Mouse (Mus musculus) lung, adult 10 weeks (tissue): ENCODE data around the gene Traf2. TPM values are rescaled to one million over a fixed set of nuclear protein-coding genes. Genes with fewer than 3 reads are reported as not detected.

Source experiments
- polyA plus RNA-seq: library from polyadenylated mRNA; stranded (reverse); fragments of 350-450 nt; fragmentation: Illumina TruSeq; extraction: RNeasy Lipid Tissue Mini Kit (QIAGEN cat#74804); gene quantifications from one replicate; pipeline ENCODE4 v1.2.3, GENCODE M21; 2014; ENCODE audit warnings: low read depth, low replicate concordance; ENCODE audit not compliant: insufficient read depth

The Traf2 gene
- 19.5 TPM for polyA plus RNA-seq

DNA sequence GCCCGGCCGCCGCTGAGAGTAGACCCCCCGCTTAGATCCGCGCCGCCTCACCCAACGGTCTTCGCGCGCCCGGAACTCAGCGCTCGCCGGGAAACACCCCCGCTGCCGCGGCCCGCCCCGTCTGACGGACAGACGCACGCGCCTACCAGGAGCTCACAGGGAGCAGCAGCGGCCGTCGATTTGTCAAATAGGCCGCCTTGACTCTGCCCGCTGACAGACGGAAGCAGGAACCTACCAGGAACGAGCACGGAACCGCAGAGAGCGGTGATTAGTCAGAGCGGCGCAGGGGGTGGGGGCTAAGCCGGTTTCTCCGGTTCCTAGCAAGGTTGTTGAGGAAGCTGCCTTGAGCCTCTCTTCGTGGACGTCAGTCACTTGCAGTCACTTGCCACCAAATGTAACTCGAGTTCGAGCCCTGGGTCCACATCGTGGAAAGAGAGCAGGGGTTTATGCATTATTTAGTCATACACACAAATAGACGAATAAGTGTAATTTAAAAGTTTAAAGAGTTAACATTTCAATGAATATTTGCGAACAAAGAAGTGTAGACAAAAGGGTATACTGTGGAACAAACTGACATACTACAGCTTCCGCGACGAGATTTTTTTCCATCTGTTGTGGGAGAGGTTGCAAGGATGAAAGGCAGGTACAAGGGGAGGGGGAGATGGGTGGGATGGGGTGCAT is at the start of gene Traf2:
Traf2 (minus strand) TSS at position 130 of the 681 bp plus-strand sequence.

DNA sequence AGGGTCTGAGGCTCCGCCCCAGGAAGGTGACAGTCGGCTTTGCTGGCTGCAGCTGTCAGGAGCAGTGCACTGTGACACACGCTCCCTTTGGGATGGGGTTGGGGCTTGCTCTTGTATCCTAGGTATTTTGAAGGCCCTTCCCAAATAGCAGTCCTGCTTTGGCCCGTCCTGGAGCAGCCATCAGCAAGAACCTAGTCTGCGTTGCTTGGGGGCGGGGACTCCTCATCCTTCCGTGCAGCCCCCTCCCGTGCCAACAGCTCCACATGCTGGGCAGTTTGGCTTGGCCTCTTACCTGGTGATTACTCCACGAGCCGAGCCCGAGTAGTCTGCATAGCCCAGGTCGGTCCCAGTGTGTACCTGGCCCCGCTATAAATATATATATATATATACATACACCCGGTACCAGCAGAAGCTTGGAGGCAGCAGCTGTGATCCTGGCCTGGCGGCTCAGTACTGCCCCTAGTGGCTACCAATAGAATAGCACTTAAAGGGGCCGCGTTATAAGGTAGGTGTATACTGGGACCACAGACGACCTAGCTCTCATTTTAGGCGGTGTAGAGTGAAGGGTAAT is 34.6 kb upstream of the Traf2 start, which contains the start of gene Ajm1:
Ajm1 (minus strand) TSS at position 464 of the 571 bp plus-strand sequence.

DNA sequence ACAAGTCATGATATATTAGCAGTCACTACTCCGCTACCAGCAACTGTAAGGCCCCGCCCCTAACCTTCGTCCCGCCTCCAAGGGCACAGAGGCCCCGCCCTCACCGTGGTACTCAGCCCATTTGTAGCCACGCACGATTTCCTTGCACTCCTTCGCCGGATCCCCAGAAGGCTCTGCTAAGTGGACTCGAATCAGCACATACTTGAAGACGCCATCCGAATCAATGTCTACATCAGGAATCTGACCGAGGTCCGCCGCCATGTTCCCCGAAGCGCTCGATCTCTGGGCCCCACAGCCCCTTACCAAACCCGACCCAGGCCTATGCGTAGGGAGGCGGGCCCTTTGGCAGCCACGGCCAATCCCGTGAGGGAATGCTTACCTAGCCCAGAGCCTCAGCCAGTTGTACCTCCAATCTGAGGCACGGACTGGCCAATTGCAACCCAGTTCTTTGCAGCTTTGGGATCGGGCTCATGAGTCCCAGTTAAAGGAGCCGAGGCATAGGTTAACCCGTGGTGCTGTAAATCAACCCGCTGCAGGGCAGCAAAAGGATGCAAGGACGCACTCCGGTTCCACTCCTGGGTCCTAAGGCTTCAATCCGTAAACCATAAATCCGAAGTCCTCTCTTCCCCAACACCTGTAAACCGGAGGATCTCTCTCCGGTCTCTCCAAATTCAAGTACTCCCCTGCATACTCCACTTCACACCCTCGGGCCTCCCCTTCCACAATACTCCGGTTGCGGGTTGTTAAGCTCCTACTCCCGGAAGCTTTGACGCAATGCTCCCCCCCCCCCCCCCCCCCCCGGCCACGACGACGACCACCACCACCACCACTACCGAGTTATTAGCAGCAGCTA is 28.1 kb upstream of the Traf2 start, which contains the start of the genes Mamdc4 and Phpt1:
Mamdc4 (minus strand) TSS at position 267 of the 853 bp plus-strand sequence.
Phpt1 (minus strand) TSS at position 646 of the 853 bp plus-strand sequence.

DNA sequence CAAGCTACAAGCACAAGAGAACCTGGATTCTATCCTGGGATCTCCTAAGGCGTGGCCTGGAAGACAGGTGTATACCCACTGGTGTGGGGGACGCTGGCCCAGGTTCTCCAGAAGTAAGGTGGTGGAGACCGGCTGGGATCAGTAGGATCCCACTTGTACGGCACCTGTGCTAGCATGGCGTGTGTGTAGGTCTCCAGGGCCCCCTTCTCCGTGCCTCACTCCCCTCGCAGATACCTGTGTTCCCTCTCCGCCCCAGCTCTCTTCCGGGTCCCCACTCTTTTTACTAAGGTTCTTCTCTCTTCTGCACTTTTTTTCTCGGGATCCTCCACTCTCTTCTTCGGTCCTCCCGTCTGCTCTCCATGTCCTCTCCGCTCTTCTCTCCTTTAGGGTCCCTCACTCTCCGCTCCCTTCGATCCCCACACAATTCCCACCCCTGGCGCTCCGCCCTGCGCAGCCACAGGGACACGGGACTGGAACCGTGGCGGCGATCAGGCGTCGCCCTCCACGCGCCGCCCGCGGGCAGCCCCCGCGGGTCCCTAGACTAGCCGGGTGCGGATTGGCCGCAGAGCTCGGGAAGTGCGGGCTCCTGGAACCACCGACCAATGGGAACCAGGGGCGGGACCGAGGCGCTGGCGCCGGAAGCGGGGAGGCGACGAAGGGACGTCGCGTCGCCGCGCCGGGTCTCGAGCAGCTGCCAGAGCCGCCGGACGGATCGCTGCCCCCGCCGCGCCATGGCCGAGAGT is 10.7 kb upstream of the Traf2 start, which contains the start of gene Edf1:
Edf1 (plus strand) TSS at position 627 of the 743 bp plus-strand sequence.

DNA sequence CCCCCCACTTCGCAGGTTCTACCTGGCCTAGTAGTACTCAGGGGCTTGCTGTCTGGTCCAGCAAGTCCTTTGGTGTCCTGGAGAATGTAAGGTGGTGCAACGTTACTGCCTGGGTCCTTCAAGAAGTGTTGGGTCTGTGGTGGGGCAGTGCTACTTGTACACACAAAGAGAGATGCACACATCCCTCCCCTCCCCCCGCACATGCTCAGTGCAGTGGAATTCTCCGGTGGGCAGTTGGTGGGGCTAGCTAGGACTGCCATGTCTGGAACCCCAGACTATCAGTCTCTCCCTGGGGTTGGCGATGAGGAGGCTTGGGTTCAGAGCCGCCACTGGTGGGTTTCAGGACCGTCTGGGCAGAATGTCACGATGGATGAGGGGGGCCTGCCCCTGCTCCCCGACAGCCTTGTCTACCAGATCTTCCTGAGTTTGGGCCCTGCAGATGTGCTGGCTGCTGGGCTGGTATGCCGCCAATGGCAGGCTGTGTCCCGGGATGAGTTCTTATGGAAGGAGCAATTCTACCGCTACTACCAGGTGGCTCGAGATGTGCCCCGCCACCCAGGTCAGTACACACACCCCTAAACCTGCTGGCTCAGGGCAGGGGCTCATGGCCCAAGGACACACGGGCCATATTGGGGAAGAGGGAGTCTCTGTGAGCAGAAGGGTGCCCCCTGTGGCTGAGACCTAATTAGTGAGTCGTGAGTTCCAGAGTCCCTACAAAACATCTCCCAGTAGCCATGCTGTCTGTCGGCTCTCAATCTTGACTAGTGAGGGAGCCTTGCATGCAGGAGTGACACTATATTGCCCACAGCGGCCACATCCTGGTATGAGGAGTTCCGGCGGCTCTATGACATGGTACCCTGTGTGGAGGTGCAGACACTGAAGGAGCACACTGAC is 44.9 kb downstream of the Traf2 start, which contains the start of gene C8g:
C8g (minus strand) TSS at position 127 of the 894 bp plus-strand sequence.

DNA sequence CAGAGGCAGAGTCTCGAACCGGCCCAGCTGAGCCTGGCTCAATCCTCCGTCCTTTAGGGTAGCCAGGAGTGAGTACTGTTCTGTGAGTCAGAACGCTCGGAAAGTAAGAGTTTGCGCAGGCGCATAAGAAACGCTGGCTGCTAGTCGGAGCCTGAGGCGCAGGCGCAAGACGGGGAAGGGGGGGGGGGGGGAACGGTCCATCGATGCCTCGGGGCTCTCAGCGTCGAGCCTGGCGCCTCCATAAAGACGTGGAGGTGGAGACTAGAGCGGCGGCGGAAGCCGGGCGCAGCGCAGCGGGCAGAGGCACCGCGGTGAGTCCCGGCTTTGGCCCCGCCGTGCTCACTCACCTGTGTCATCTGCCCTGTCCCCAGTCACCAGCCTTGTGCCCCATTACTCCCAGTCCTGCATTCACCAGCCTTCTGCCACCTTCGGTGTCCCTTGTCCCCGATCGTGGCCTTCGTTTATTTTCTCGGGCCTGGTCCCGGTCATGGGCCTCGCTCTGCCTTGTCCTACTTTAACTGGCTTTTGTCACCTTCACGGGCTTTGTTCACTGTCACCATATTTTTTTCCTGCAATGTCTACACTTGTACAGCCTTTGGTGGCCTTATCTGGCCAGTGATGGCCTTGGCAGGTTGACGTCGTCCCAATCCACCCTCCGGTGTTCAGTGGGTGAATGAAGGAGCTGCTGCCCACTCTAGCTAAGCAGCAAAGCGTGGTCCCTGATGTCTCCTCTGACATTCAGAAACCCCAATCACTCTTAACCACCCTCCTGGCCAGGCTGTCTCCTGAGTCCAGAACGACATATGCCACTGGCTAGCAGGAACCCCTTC is 45.9 kb downstream of the Traf2 start, which contains the start of gene Fbxw5:
Fbxw5 (plus strand) TSS at position 175 of the 830 bp plus-strand sequence.

DNA sequence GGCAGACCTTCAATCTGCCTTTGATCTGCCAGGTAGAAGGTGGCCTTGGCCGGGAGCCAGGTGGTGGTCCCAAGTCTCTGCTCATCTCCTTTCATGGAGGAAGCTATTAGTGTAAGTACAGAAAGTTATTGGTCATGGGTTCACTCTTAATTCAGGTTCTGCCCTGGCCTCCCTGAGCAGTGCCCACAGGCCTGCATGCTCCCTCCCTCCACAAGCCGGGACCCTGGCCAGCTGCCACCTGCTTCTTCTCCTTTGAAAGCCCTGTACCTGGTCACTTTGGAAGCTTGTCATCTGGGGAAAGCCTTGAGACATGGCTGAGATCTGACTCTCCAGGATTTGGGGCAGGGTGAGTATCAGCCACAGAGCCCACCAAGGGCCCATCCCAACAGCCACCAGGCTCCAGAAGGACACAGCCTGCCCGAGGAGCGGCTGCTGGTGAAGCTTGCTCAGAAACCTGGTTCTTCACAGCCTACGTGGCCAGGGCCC is 53.2 kb downstream of the Traf2 start, which contains the start of gene Lcn12:
Lcn12 (minus strand) TSS at position 436 of the 486 bp plus-strand sequence.

DNA sequence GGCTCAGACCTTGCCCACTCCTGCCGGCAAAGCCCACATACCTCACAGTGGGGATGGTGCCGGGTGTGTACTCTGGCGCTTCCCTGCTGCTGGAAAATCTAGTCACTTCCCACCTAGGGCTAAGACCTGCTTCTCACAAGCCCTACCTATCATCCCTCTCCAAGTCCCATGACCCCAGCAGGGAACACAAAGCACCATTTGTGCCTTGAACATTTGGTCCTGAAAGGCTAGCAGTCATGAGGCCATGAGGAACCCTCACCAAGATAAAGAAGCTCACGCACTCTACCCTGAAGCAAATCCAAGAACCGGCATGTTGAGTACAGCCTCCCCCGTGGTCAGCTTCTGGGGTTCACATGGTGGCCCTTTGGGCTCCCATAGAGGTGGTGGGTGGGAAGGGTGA is 76.8 kb downstream of the Traf2 start, which contains the start of gene Ptgds:
Ptgds (minus strand) TSS at position 78 of the 400 bp plus-strand sequence.

Other genes with a start within 250 kb of the Traf2 start
- gene Grin1, start 227.8 kb downstream of the Traf2 start, polyA plus RNA-seq, result not detected
- 31.9 TPM for gene Man1b1, start 214.6 kb downstream of the Traf2 start, polyA plus RNA-seq
- 18.5 TPM for gene Dpp7, start 190.6 kb downstream of the Traf2 start, polyA plus RNA-seq
- gene Uap1l1, start 181.3 kb downstream of the Traf2 start, polyA plus RNA-seq, result 51.2 TPM
- gene Sapcd2, start 174.6 kb downstream of the Traf2 start, polyA plus RNA-seq, result 1.0 TPM
- gene Entpd2, start 151.1 kb downstream of the Traf2 start, polyA plus RNA-seq, result 7.6 TPM
- gene Npdc1, start 147.6 kb downstream of the Traf2 start, polyA plus RNA-seq, result 69.7 TPM
- 1.7 TPM for gene Fut7, start 123.7 kb downstream of the Traf2 start, polyA plus RNA-seq
- gene Abca2, start 118.2 kb downstream of the Traf2 start, polyA plus RNA-seq, result 9.0 TPM
- gene Clic3, start 90.1 kb downstream of the Traf2 start, polyA plus RNA-seq, result 364 TPM
- gene Paxx, start 85.8 kb downstream of the Traf2 start, polyA plus RNA-seq, result 44.5 TPM
- gene Ptgds, start 76.9 kb downstream of the Traf2 start, polyA plus RNA-seq, result 1.6 TPM
- gene Lcn12, start 53.0 kb downstream of the Traf2 start, polyA plus RNA-seq, result not detected
- gene Fbxw5, start 46.2 kb downstream of the Traf2 start, polyA plus RNA-seq, result 27.0 TPM
- 0.92 TPM for gene C8g, start 45.2 kb downstream of the Traf2 start, polyA plus RNA-seq
- gene Edf1, start 10.9 kb upstream of the Traf2 start, polyA plus RNA-seq, result 272 TPM
- 0.44 TPM for gene Mamdc4, start 27.9 kb upstream of the Traf2 start, polyA plus RNA-seq
- 64.0 TPM for gene Phpt1, start 28.3 kb upstream of the Traf2 start, polyA plus RNA-seq
- not detected for gene Ajm1, start 34.8 kb upstream of the Traf2 start, polyA plus RNA-seq
- 25.9 TPM for gene Rabl6, start 61.6 kb upstream of the Traf2 start, polyA plus RNA-seq
- gene Ccdc183, start 70.7 kb upstream of the Traf2 start, polyA plus RNA-seq, result not detected
- gene Tmem141, start 75.1 kb upstream of the Traf2 start, polyA plus RNA-seq, result 21.1 TPM
- 23.9 TPM for gene Fcna, start 81.1 kb upstream of the Traf2 start, polyA plus RNA-seq
- gene Lcn8, start 106.2 kb upstream of the Traf2 start, polyA plus RNA-seq, result not detected
- gene Lcn5, start 111.0 kb upstream of the Traf2 start, polyA plus RNA-seq, result not detected
- not detected for gene Lcn6, start 129.8 kb upstream of the Traf2 start, polyA plus RNA-seq
- gene Lcn10, start 135.8 kb upstream of the Traf2 start, polyA plus RNA-seq, result not detected
- not detected for gene Obp2a, start 153.1 kb upstream of the Traf2 start, polyA plus RNA-seq
- 21.5 TPM for gene Bmyc, start 159.8 kb upstream of the Traf2 start, polyA plus RNA-seq
- not detected for gene Obp2b, start 190.1 kb upstream of the Traf2 start, polyA plus RNA-seq
- gene Lcn3, start 218.6 kb upstream of the Traf2 start, polyA plus RNA-seq, result not detected
- not detected for gene Lcn11, start 230.1 kb upstream of the Traf2 start, polyA plus RNA-seq
- gene Gm13539, start 235.3 kb upstream of the Traf2 start, polyA plus RNA-seq, result not detected